Mouse (Mus musculus) stomach, embryonic 14.5 days (tissue): ENCODE measurements around the gene Tbc1d12. TPM values are rescaled to one million over a fixed set of nuclear protein-coding genes. Genes with fewer than 3 reads are reported as not detected.
A peak's percentile ranks its signal among the peaks of the same experiment; 100 is the strongest.

Experiments
- ATAC-seq: fragments of 200-750 bp; cut with Nextera tagmentation; 2 replicates; pipeline ENCODE4 v1.8.0; 2017; ENCODE audit warnings: low read depth, moderate TSS enrichment; ENCODE audit not compliant: insufficient number of reproducible peaks, insufficient read depth, low FRiP score
- H3K27ac ChIP-seq: fragments of 300-500 bp; sonication (generic); 2 replicates; pipeline ENCODE4 v1.5.1; 2014; ENCODE audit warnings: mild to moderate bottlenecking, low read length, moderate library complexity, mixed read lengths
- H3K27me3 ChIP-seq: fragments of 300-500 bp; sonication (generic); 2 replicates; pipeline ENCODE4 v1.6.1; 2014; ENCODE audit warnings: low read length, control low read depth, mixed read lengths; ENCODE audit not compliant: control insufficient read depth, insufficient read depth
- H3K36me3 ChIP-seq: fragments of 300-500 bp; sonication (generic); 2 replicates; pipeline ENCODE4 v1.6.1; 2014; ENCODE audit warnings: mild to moderate bottlenecking, control low read depth, low read length, moderate library complexity, mixed read lengths; ENCODE audit not compliant: control insufficient read depth, insufficient read depth
- H3K4me1 ChIP-seq: fragments of 300-500 bp; sonication (generic); 2 replicates; pipeline ENCODE4 v1.6.1; 2014; ENCODE audit warnings: low read length, control low read depth, mixed read lengths; ENCODE audit not compliant: control insufficient read depth, insufficient read depth
- H3K4me2 ChIP-seq: fragments of 300-500 bp; sonication (generic); replicated peaks from 2 replicates; pipeline ENCODE4 v1.6.1; 2014; ENCODE audit warnings: low read depth, low read length, control low read depth
- H3K4me3 ChIP-seq: fragments of 300-500 bp; sonication (generic); 2 replicates; pipeline ENCODE4 v1.5.1; 2014; ENCODE audit warnings: low read depth, low read length, control low read depth
- H3K9ac ChIP-seq: fragments of 300-500 bp; sonication (generic); replicated peaks from 2 replicates; pipeline ENCODE4 v1.6.1; 2014; ENCODE audit warnings: low read depth, mild to moderate bottlenecking, control low read depth, low read length, moderate library complexity, mixed read lengths
- H3K9me3 ChIP-seq: fragments of 300-500 bp; sonication (generic); 2 replicates; pipeline ENCODE4 v1.6.1; 2016; ENCODE audit warnings: low read depth, low read length, control low read depth; ENCODE audit not compliant: control insufficient read depth
- WGBS: fragments of 180-500 bp; shearing (Covaris S2); extraction: QIAGEN DNeasy Blood & Tissue Kit; methylation state at CpG from one replicate; pipeline ENCODE4 v1.1.7; 2014; 5-methylcytosine and 5-hydroxymethylcytosine counted together
- polyA plus RNA-seq: library from polyadenylated mRNA; unstranded; fragments of >200 nt; fragmentation: Nextera tagmentation; extraction: Ambion mirVana; gene quantifications from 2 replicates; pipeline ENCODE4 v1.2.1, GENCODE M21; 2014

Tbc1d12 gene
- polyA plus RNA-seq, 1 experiment from 2014 or later: 3.0 TPM

GRCm38 (mm10) chr19:38819427-38819802, 17.0 kb upstream of the Tbc1d12 start:
- WGBS: 12% methylated on average over 16 of the region's 16 CpGs
- H3K9me3 ChIP-seq: no peaks in the 10 kb centered on the region
- H3K27me3 ChIP-seq: no peaks in the 10 kb centered on the region
- H3K36me3 ChIP-seq: peaks cover 18% of the 10 kb centered on the region
- peak; percentile 70; the same call in 1 of the 2 replicates for ATAC-seq
- H3K4me1 ChIP-seq: 0 out of 2 replicates have a peak, but pooled peaks cover 4% of the 10 kb centered on the region
- peak overlapping the region; percentile 88 for H3K4me2 ChIP-seq
- peak overlapping the region; percentile 79 for H3K4me3 ChIP-seq
- peak overlapping the region; percentile 72 for H3K9ac ChIP-seq
- H3K27ac ChIP-seq: no peak overlapping the region

GRCm38 (mm10) chr19:38820186-38820804, 16.1 kb upstream of the Tbc1d12 start:
- no peak overlapping the region for H3K27ac ChIP-seq
- H3K27me3 ChIP-seq: no peaks in the 10 kb centered on the region
- no peak overlapping the region for H3K4me2 ChIP-seq
- peaks cover 9% of the 10 kb centered on the region for H3K36me3 ChIP-seq
- H3K4me1 ChIP-seq: 0 out of 2 replicates have a peak, but pooled peaks cover 4% of the 10 kb centered on the region
- 88% methylated on average over 4 of the region's 4 CpGs for WGBS
- ATAC-seq: no peak
- no peak overlapping the region for H3K4me3 ChIP-seq
- no peak overlapping the region for H3K9ac ChIP-seq
- H3K9me3 ChIP-seq: no peaks in the 10 kb centered on the region

- Histone ChIP-seq H3K27ac (no peak overlapping the region), H3K4me1 (no peaks in the 10 kb centered on the region), H3K9me3 (no peaks in the 10 kb centered on the region), H3K4me3 (no peak overlapping the region), H3K36me3 (no peaks in the 10 kb centered on the region), H3K4me2 (no peak overlapping the region), H3K27me3 (no peaks in the 10 kb centered on the region), H3K9ac (no peak overlapping the region)
- 37% methylated on average over 1 of the region's 1 CpGs for WGBS
- ATAC-seq: no peak
Measured at GRCm38 (mm10) chr19:38833224-38833623, 3.2 kb upstream of the Tbc1d12 start.

GRCm38 (mm10) chr19:38836084-38836437, 318 bp upstream of the Tbc1d12 start:
- Histone ChIP-seq H3K9me3 (no peaks in the 10 kb centered on the region), H3K9ac (peak overlapping the region; percentile 77; the same call in 1 of the 2 replicates), H3K27me3 (no peaks in the 10 kb centered on the region), H3K36me3 (no peaks in the 10 kb centered on the region), H3K4me3 (peak overlapping the region; percentile 78), H3K4me2 (peak overlapping the region; percentile 50), H3K4me1 (no peaks in the 10 kb centered on the region), H3K27ac (peak overlapping the region; percentile 73; the same call in 1 of the 2 replicates)
- 22% methylated on average over 10 of the region's 10 CpGs for WGBS
- no peak for ATAC-seq

- Histone ChIP-seq H3K4me2 (peak overlapping the region; percentile 50), H3K27me3 (no peaks in the 10 kb centered on the region), H3K4me1 (no peaks in the 10 kb centered on the region), H3K4me3 (peak overlapping the region; percentile 78), H3K36me3 (no peaks in the 10 kb centered on the region), H3K27ac (peak overlapping the region; percentile 73; the same call in 1 of the 2 replicates), H3K9ac (peak overlapping the region; percentile 77), H3K9me3 (no peaks in the 10 kb centered on the region)
- ATAC-seq: peak; percentile 60
- 1% methylated on average over 51 of the region's 54 CpGs for WGBS
Measured at GRCm38 (mm10) chr19:38837171-38837641, 827 bp downstream of the Tbc1d12 start.

GRCm38 (mm10) chr19:38844817-38845216, 8.4 kb downstream of the Tbc1d12 start:
- Histone ChIP-seq H3K9ac (no peak overlapping the region), H3K9me3 (no peaks in the 10 kb centered on the region), H3K4me2 (no peak overlapping the region), H3K27me3 (no peaks in the 10 kb centered on the region), H3K27ac (no peak overlapping the region), H3K36me3 (no peaks in the 10 kb centered on the region), H3K4me1 (no peaks in the 10 kb centered on the region), H3K4me3 (no peak overlapping the region)
- no peak for ATAC-seq
- WGBS: 68% methylated on average over 5 of the region's 5 CpGs

- Histone ChIP-seq H3K4me1 (no peaks in the 10 kb centered on the region), H3K27ac (no peak overlapping the region), H3K36me3 (no peaks in the 10 kb centered on the region), H3K4me3 (no peak overlapping the region), H3K27me3 (no peaks in the 10 kb centered on the region), H3K9me3 (no peaks in the 10 kb centered on the region), H3K4me2 (no peak overlapping the region), H3K9ac (no peak overlapping the region)
- ATAC-seq: no peak
- 75% methylated on average over 2 of the region's 2 CpGs for WGBS
Measured at GRCm38 (mm10) chr19:38846373-38846772, 10.0 kb downstream of the Tbc1d12 start.

GRCm38 (mm10) chr19:38858224-38858623, 21.8 kb downstream of the Tbc1d12 start:
- Histone ChIP-seq H3K27ac (no peak overlapping the region), H3K9me3 (no peaks in the 10 kb centered on the region), H3K36me3 (no peaks in the 10 kb centered on the region), H3K27me3 (no peaks in the 10 kb centered on the region), H3K4me3 (no peak overlapping the region), H3K9ac (no peak overlapping the region), H3K4me2 (no peak overlapping the region), H3K4me1 (no peaks in the 10 kb centered on the region)
- no peak for ATAC-seq
- WGBS: 96% methylated on average over 3 of the region's 3 CpGs

- no peak overlapping the region for H3K27ac ChIP-seq
- H3K9ac ChIP-seq: no peak overlapping the region
- no peaks in the 10 kb centered on the region for H3K9me3 ChIP-seq
- H3K4me2 ChIP-seq: no peak overlapping the region
- no peak for ATAC-seq
- no peaks in the 10 kb centered on the region for H3K4me1 ChIP-seq
- no peak overlapping the region for H3K4me3 ChIP-seq
- 93% methylated on average over 6 of the region's 6 CpGs for WGBS
- no peaks in the 10 kb centered on the region for H3K27me3 ChIP-seq
- H3K36me3 ChIP-seq: no peaks in the 10 kb centered on the region
Measured at GRCm38 (mm10) chr19:38862523-38862922, 26.1 kb downstream of the Tbc1d12 start.
